7 mouse cellular contexts compared by ENCODE assay signal in the genomic region with DNA sequence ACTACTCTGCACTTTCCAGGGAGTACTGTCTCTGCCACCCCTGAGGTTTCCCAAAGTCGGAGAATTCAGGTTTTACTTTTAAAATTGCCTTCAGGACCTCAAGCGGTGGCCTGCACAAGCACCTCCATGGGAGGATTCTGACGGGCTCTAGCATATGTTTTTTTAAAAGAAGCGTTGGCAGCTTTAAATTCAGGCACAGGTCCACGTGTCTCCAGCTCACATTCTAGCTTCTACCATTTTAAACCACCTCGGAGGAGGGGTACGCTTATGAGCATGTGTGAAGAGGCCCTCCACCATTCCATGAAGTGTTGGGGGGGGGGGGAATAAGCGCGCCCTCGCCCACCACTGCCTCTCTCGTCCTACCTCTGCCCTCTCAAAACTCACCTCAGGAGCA. TPM values are rescaled to one million over a fixed set of nuclear protein-coding genes. Genes with fewer than 3 reads are reported as not detected.
DNase-seq lines count a peak whose midpoint lies in the region; ATAC-seq and TF ChIP-seq lines count a peak whose summit lies in the region.

No protein-coding gene starts in this region.

- no peaks in the 10 kb centered on the region for H3K27me3 ChIP-seq in liver, adult 2 months (ENCODE audit: control insufficient read depth, insufficient read depth, low read length)
- H3K27me3 ChIP-seq in embryonic facial prominence, embryonic 12.5 days, result no peaks in the 10 kb centered on the region
- no peaks in the 10 kb centered on the region for H3K27me3 ChIP-seq in intestine, embryonic 15.5 days (replicated peaks)
- no peaks in the 10 kb centered on the region for H3K27me3 ChIP-seq in megakaryocyte, embryonic 14.5 days (replicated peaks)

- ATAC-seq in embryonic facial prominence, embryonic 12.5 days (ENCODE audit: insufficient number of reproducible peaks, insufficient read depth, low FRiP score, low TSS enrichment), result peak; percentile 48
- ATAC-seq in intestine, embryonic 15.5 days, result peak; percentile 54

- peak overlapping the region; percentile 91 for H3K9ac ChIP-seq in liver, adult 2 months (ENCODE audit: low read depth, low read length)
- H3K9ac ChIP-seq in embryonic facial prominence, embryonic 12.5 days, result peak overlapping the region; percentile 96
- peak overlapping the region; percentile 100 for H3K9ac ChIP-seq in intestine, embryonic 15.5 days

- 1% methylated on average over 9 of the region's 11 CpGs for WGBS in liver, adult 2 months
- 0% methylated on average over 9 of the region's 11 CpGs for WGBS in embryonic facial prominence, embryonic 12.5 days
- under 1% methylated on average over 11 of the region's 11 CpGs for WGBS in intestine, embryonic 15.5 days

- no peak for TF ChIP-seq CTCF in liver, adult 2 months (IDR thresholded peaks at IDR 0.05; ENCODE audit: low read depth, low read length)

- H3K4me3 ChIP-seq in liver, adult 2 months (ENCODE audit: insufficient read depth, low read depth, low read length), result peak overlapping the region; percentile 84
- H3K4me3 ChIP-seq in embryonic facial prominence, embryonic 12.5 days, result peak overlapping the region; percentile 82
- H3K4me3 ChIP-seq in intestine, embryonic 15.5 days (replicated peaks), result peak overlapping the region; percentile 99
- peak overlapping the region; percentile 98 for H3K4me3 ChIP-seq in megakaryocyte, embryonic 14.5 days (replicated peaks)

- no peaks in the 10 kb centered on the region for H3K9me3 ChIP-seq in embryonic facial prominence, embryonic 12.5 days
- H3K9me3 ChIP-seq in intestine, embryonic 15.5 days, result no peaks in the 10 kb centered on the region
- no peaks in the 10 kb centered on the region for H3K9me3 ChIP-seq in megakaryocyte, embryonic 14.5 days

- DNase-seq in liver, adult 2 months (ENCODE audit: extremely low read depth, low read depth, low spot score), result peak; percentile 29
- DNase-seq in liver (no peak), MEL-GATA-1-ER (ENCODE audit: extremely low read depth, low read depth) (peak; percentile 34)
- DNase-seq in thymus, postnatal 36 days, result no peak

- H3K4me1 ChIP-seq in liver, adult 2 months (ENCODE audit: control insufficient read depth, insufficient read depth, low read length), result peaks cover 9% of the 10 kb centered on the region
- H3K4me1 ChIP-seq in embryonic facial prominence, embryonic 12.5 days, result peaks cover 14% of the 10 kb centered on the region
- peaks cover 19% of the 10 kb centered on the region for H3K4me1 ChIP-seq in intestine, embryonic 15.5 days (replicated peaks)
- peaks cover 84% of the 10 kb centered on the region for H3K4me1 ChIP-seq in megakaryocyte, embryonic 14.5 days

- H3K4me2 ChIP-seq in embryonic facial prominence, embryonic 12.5 days (replicated peaks), result peak overlapping the region; percentile 69
- H3K4me2 ChIP-seq in intestine, embryonic 15.5 days (replicated peaks), result peak overlapping the region; percentile 78

- no peak for TF ChIP-seq POLR2A in liver, adult 2 months (IDR thresholded peaks at IDR 0.05; ENCODE audit: extremely low read depth, insufficient read depth, low read length)

- no peaks in the 10 kb centered on the region for H3K36me3 ChIP-seq in liver, adult 2 months (ENCODE audit: control insufficient read depth, insufficient read depth, low read length)
- 0 out of 2 replicates have a peak, but pooled peaks cover 17% of the 10 kb centered on the region for H3K36me3 ChIP-seq in embryonic facial prominence, embryonic 12.5 days
- H3K36me3 ChIP-seq in intestine, embryonic 15.5 days, result peaks cover 4% of the 10 kb centered on the region; the same call in 1 of the 2 replicates
- H3K36me3 ChIP-seq in megakaryocyte, embryonic 14.5 days (replicated peaks; ENCODE audit: low read length), result peaks cover 34% of the 10 kb centered on the region

- H3K27ac ChIP-seq in liver, adult 2 months (replicated peaks; ENCODE audit: insufficient read depth, low read depth, low read length), result peak overlapping the region; percentile 82
- H3K27ac ChIP-seq in embryonic facial prominence, embryonic 12.5 days, result peak overlapping the region; percentile 98
- H3K27ac ChIP-seq in intestine, embryonic 15.5 days, result peak overlapping the region; percentile 100

- peaks cover 2% of the 10 kb centered on the region; the same call in 1 of the 2 replicates for H3K79me2 ChIP-seq in liver, adult 2 months (ENCODE audit: control insufficient read depth, insufficient read depth, low read length)

RNA-seq across cellular contexts. Expression of gene Prdm15, which starts 1.0 kb away (rescaled TPM):
- total RNA-seq in liver, adult 2 months (2014; rRNA removed), result 3.0 and 4.9 TPM in 2 replicates
- polyA plus RNA-seq in liver, adult 2 months (2012; rRNA removed), result 2.8 and 6.2 TPM in 2 replicates
- polyA plus RNA-seq in embryonic facial prominence, embryonic 12.5 days (2016; fragmentation: Nextera tagmentation; extraction: Ambion mirVana), result 15.7 and 18.3 TPM in 2 replicates
- polyA plus RNA-seq in intestine, embryonic 15.5 days (2015; fragmentation: Nextera tagmentation; extraction: Ambion mirVana), result 7.4 and 9.1 TPM in 2 replicates
- 0.68 and 0.90 TPM in 2 replicates for polyA plus RNA-seq in megakaryocyte, embryonic 14.5 days (2012; ENCODE audit: insufficient read depth, low replicate concordance)

Comparison
In these comparisons a context has a peak if more than half of its experiments do, and no peak if none do; other contexts are left out.
1. DNase-seq: peak in liver, adult 2 months (single experiment) and MEL-GATA-1-ER (single experiment); none in liver (single experiment) and thymus, postnatal 36 days (0 of 2).
2. Peak in every context shown above with its lines, with median percentiles within 50 percentile points of each other: H3K27ac ChIP-seq, H3K4me3 ChIP-seq and H3K9ac ChIP-seq.